Mouse (Mus musculus) liver, embryonic 11.5 days (tissue): ENCODE results near the gene Mfsd9. TPM values are rescaled to one million over a fixed set of nuclear protein-coding genes. Genes with fewer than 3 reads are reported as not detected.

ENCODE experiments used
- ATAC-seq: fragments of 200-750 bp; cut with Nextera tagmentation; replicated peaks from 2 replicates; pipeline ENCODE4 v1.8.0; 2017; ENCODE audit warnings: moderate number of reproducible peaks, mild to moderate bottlenecking, moderate TSS enrichment, moderate library complexity; ENCODE audit not compliant: low FRiP score
- DNase-seq: peaks from one replicate; pipeline ENCODE4 v3.0.0-alpha.2; 2017; ENCODE audit warnings: low spot score
- H3K27ac ChIP-seq: fragments of 300-500 bp; sonication (generic); 2 replicates; pipeline ENCODE4 v1.5.1; 2014; ENCODE audit warnings: mild to moderate bottlenecking, low read depth, low read length, control low read depth
- H3K27me3 ChIP-seq: fragments of 300-500 bp; sonication (generic); replicated peaks from 2 replicates; pipeline ENCODE4 v1.6.1; 2014; ENCODE audit warnings: low read length, mixed read lengths; ENCODE audit not compliant: control insufficient read depth, insufficient read depth
- H3K36me3 ChIP-seq: fragments of 300-500 bp; sonication (generic); 2 replicates; pipeline ENCODE4 v1.6.1; 2014; ENCODE audit warnings: mild to moderate bottlenecking, low read length, moderate library complexity, mixed read lengths; ENCODE audit not compliant: control insufficient read depth, insufficient read depth
- H3K4me1 ChIP-seq: fragments of 300-500 bp; sonication (generic); replicated peaks from 2 replicates; pipeline ENCODE4 v1.6.1; 2014; ENCODE audit warnings: low read length, mixed read lengths; ENCODE audit not compliant: control insufficient read depth, insufficient read depth
- H3K4me2 ChIP-seq: fragments of 300-500 bp; sonication (generic); 2 replicates; pipeline ENCODE4 v1.6.1; 2014; ENCODE audit warnings: mild to moderate bottlenecking, control low read depth, moderate library complexity
- H3K4me3 ChIP-seq: fragments of 300-500 bp; sonication (generic); 2 replicates; pipeline ENCODE4 v1.5.1; 2014; ENCODE audit warnings: low read depth, low read length, control low read depth
- H3K9ac ChIP-seq: fragments of 300-500 bp; sonication (generic); 2 replicates; pipeline ENCODE4 v1.6.1; 2014; ENCODE audit warnings: low read depth, low read length, control low read depth
- H3K9me3 ChIP-seq: fragments of 300-500 bp; sonication (generic); 2 replicates; pipeline ENCODE4 v1.6.1; 2016; ENCODE audit warnings: low read length, inconsistent platforms, mixed read lengths; ENCODE audit not compliant: control insufficient read depth
- WGBS: fragments of 180-500 bp; shearing (Covaris S2); extraction: QIAGEN DNeasy Blood & Tissue Kit; methylation state at CpG from one replicate; pipeline ENCODE4 v1.1.7; 2014; 5-methylcytosine and 5-hydroxymethylcytosine counted together
- polyA plus RNA-seq: library from polyadenylated mRNA; unstranded; fragments of >200 nt; fragmentation: Nextera tagmentation; extraction: Ambion mirVana; gene quantifications from 2 replicates; pipeline ENCODE4 v1.2.1, GENCODE M21; 2014

Gene Mfsd9
- polyA plus RNA-seq = 1.9 and 2.1 TPM in 2 replicates

GRCm38 (mm10) chr1:40790324-40791141, at the start of gene Mfsd9:
Mfsd9 (minus strand) TSS chr1:40790687.
- Histone ChIP-seq H3K27ac (no peak within 1 kb of the TSS), H3K4me1 (peaks cover 4% of the 10 kb centered on the region), H3K4me3 (peak within 1 kb of the TSS; percentile 73), H3K36me3 (no peaks in the 10 kb centered on the region), H3K9ac (peak within 1 kb of the TSS; percentile 69), H3K9me3 (no peaks in the 10 kb centered on the region), H3K4me2 (peak within 1 kb of the TSS; percentile 74), H3K27me3 (no peaks in the 10 kb centered on the region)
- ATAC-seq (peak; percentile 96), DNase-seq (peak; percentile 96)
- WGBS = 7% methylated on average over 38 of the region's 38 CpGs

GRCm38 (mm10) chr1:40835468-40835867, 45.0 kb upstream of the Mfsd9 start:
- Histone ChIP-seq H3K27me3 (no peaks in the 10 kb centered on the region), H3K36me3 (no peaks in the 10 kb centered on the region), H3K4me1 (no peaks in the 10 kb centered on the region), H3K27ac (no peak overlapping the region), H3K4me2 (no peak overlapping the region), H3K9ac (no peak overlapping the region), H3K4me3 (no peak overlapping the region), H3K9me3 (no peaks in the 10 kb centered on the region)
- WGBS = 84% methylated on average over 4 of the region's 4 CpGs
- ATAC-seq = no peak
- no peak for DNase-seq

- Histone ChIP-seq H3K4me2 (no peak overlapping the region), H3K9ac (no peak overlapping the region), H3K27ac (no peak overlapping the region), H3K9me3 (no peaks in the 10 kb centered on the region), H3K36me3 (no peaks in the 10 kb centered on the region), H3K27me3 (no peaks in the 10 kb centered on the region), H3K4me3 (no peak overlapping the region), H3K4me1 (no peaks in the 10 kb centered on the region)
- no peak for DNase-seq
- 83% methylated on average over 4 of the region's 4 CpGs for WGBS
- no peak for ATAC-seq
Measured at GRCm38 (mm10) chr1:40830712-40831507, 40.4 kb upstream of the Mfsd9 start.

GRCm38 (mm10) chr1:40829213-40829914, 38.9 kb upstream of the Mfsd9 start:
- 71% methylated on average over 10 of the region's 10 CpGs for WGBS
- Histone ChIP-seq H3K9ac (no peak overlapping the region), H3K27ac (no peak overlapping the region), H3K4me1 (no peaks in the 10 kb centered on the region), H3K36me3 (no peaks in the 10 kb centered on the region), H3K4me2 (no peak overlapping the region), H3K27me3 (no peaks in the 10 kb centered on the region), H3K9me3 (no peaks in the 10 kb centered on the region), H3K4me3 (no peak overlapping the region)
- no peak for ATAC-seq
- DNase-seq = no peak

- Histone ChIP-seq H3K27ac (no peak overlapping the region), H3K9me3 (no peaks in the 10 kb centered on the region), H3K4me1 (no peaks in the 10 kb centered on the region), H3K4me2 (no peak overlapping the region), H3K9ac (no peak overlapping the region), H3K36me3 (no peaks in the 10 kb centered on the region), H3K27me3 (no peaks in the 10 kb centered on the region), H3K4me3 (no peak overlapping the region)
- DNase-seq (no peak), ATAC-seq (no peak)
- WGBS = 74% methylated on average over 7 of the region's 7 CpGs
Measured at GRCm38 (mm10) chr1:40825826-40826225, 35.3 kb upstream of the Mfsd9 start.

- no peak for DNase-seq
- Histone ChIP-seq H3K36me3 (no peaks in the 10 kb centered on the region), H3K27ac (no peak overlapping the region), H3K4me2 (no peak overlapping the region), H3K4me3 (no peak overlapping the region), H3K9me3 (no peaks in the 10 kb centered on the region), H3K4me1 (no peaks in the 10 kb centered on the region), H3K9ac (no peak overlapping the region), H3K27me3 (no peaks in the 10 kb centered on the region)
- 66% methylated on average over 8 of the region's 8 CpGs for WGBS
- no peak for ATAC-seq
Measured at GRCm38 (mm10) chr1:40824936-40825335, 34.4 kb upstream of the Mfsd9 start.

GRCm38 (mm10) chr1:40824517-40824916, 34.0 kb upstream of the Mfsd9 start:
- no peak overlapping the region for H3K27ac ChIP-seq
- H3K27me3 ChIP-seq = no peaks in the 10 kb centered on the region
- no peak for ATAC-seq
- DNase-seq = no peak
- H3K4me3 ChIP-seq = no peak overlapping the region
- no peaks in the 10 kb centered on the region for H3K4me1 ChIP-seq
- 60% methylated on average over 4 of the region's 4 CpGs for WGBS
- H3K36me3 ChIP-seq = no peaks in the 10 kb centered on the region
- H3K9me3 ChIP-seq = no peaks in the 10 kb centered on the region
- H3K4me2 ChIP-seq = no peak overlapping the region
- no peak overlapping the region for H3K9ac ChIP-seq

GRCm38 (mm10) chr1:40815071-40815845, 24.8 kb upstream of the Mfsd9 start:
- no peak for ATAC-seq
- no peaks in the 10 kb centered on the region for H3K36me3 ChIP-seq
- WGBS = 58% methylated on average over 16 of the region's 16 CpGs
- no peaks in the 10 kb centered on the region for H3K27me3 ChIP-seq
- no peaks in the 10 kb centered on the region for H3K4me1 ChIP-seq
- no peaks in the 10 kb centered on the region for H3K9me3 ChIP-seq
- no peak for DNase-seq
- no peak overlapping the region for H3K27ac ChIP-seq
- no peak overlapping the region for H3K9ac ChIP-seq
- no peak overlapping the region for H3K4me2 ChIP-seq
- no peak overlapping the region for H3K4me3 ChIP-seq
